Comparison of ENCODE assay signal across 8 mouse cellular contexts in genomic region chr9:107650708-107651481, GRCm38 (mm10). TPM values are rescaled to one million over a fixed set of nuclear protein-coding genes. Genes with fewer than 3 reads are reported as not detected.
DNase-seq lines count a peak whose midpoint lies in the region; ATAC-seq and TF ChIP-seq lines count a peak whose summit lies in the region.

No protein-coding gene starts in this region.

- no peaks in the 10 kb centered on the region for H3K9me3 ChIP-seq in limb, embryonic 11.5 days (ENCODE audit: control insufficient read depth, low read length)
- H3K9me3 ChIP-seq in stomach, embryonic 15.5 days = no peaks in the 10 kb centered on the region

- H3K4me1 ChIP-seq in limb, embryonic 11.5 days (ENCODE audit: control insufficient read depth, insufficient read depth, low read length) = no peaks in the 10 kb centered on the region
- H3K4me1 ChIP-seq in stomach, embryonic 15.5 days = peaks cover 7% of the 10 kb centered on the region; the same call in 1 of the 2 replicates

- H3K27me3 ChIP-seq in limb, embryonic 11.5 days (ENCODE audit: control insufficient read depth, insufficient read depth, low read length) = no peaks in the 10 kb centered on the region
- no peaks in the 10 kb centered on the region for H3K27me3 ChIP-seq in stomach, embryonic 15.5 days (replicated peaks)

- H3K36me3 ChIP-seq in limb, embryonic 11.5 days (ENCODE audit: control insufficient read depth, insufficient read depth, low read length) = no peaks in the 10 kb centered on the region
- H3K36me3 ChIP-seq in stomach, embryonic 15.5 days = no peaks in the 10 kb centered on the region

- no peak overlapping the region for H3K9ac ChIP-seq in limb, embryonic 11.5 days (ENCODE audit: low read length)
- no peak overlapping the region for H3K9ac ChIP-seq in stomach, embryonic 15.5 days

- no peak overlapping the region for H3K4me2 ChIP-seq in limb, embryonic 11.5 days (ENCODE audit: low read depth, severe bottlenecking)
- H3K4me2 ChIP-seq in stomach, embryonic 15.5 days = no peak overlapping the region

- H3K4me3 ChIP-seq in gastrocnemius, adult 2 months = no peak overlapping the region
- no peak overlapping the region for H3K4me3 ChIP-seq in limb, embryonic 11.5 days (ENCODE audit: low read depth, low read length)
- H3K4me3 ChIP-seq in stomach, embryonic 15.5 days (replicated peaks) = no peak overlapping the region

- DNase-seq in gastrocnemius, adult 2 months = peak; percentile 24
- no peak for DNase-seq in gastrocnemius, postnatal 25 days
- peak; percentile 81 to 84 for DNase-seq in right cerebral cortex, postnatal 10 days (ENCODE audit: low spot score in 2 of 2)
- no peak for DNase-seq in right cerebral cortex, adult 2 months (ENCODE audit: low spot score in 2 of 2)
- no peak for DNase-seq in limb, embryonic 11.5 days (ENCODE audit: low spot score)
- no peak for DNase-seq in embryo, embryonic 9.5 days (ENCODE audit: extremely low spot score)
- no peak for DNase-seq in kidney, adult 9 months

- ATAC-seq in limb, embryonic 11.5 days (ENCODE audit: insufficient number of reproducible peaks, low FRiP score, low TSS enrichment, low read depth) = 0 out of 2 replicates have a peak, but pooled peaks have one; percentile 58
- 0 out of 2 replicates have a peak, but pooled peaks have one; percentile 15 for ATAC-seq in stomach, embryonic 15.5 days (ENCODE audit: insufficient read depth, low FRiP score, low read depth)

- WGBS in limb, embryonic 11.5 days = 45% methylated on average over 12 of the region's 12 CpGs
- WGBS in stomach, embryonic 15.5 days = 31% methylated on average over 12 of the region's 12 CpGs

- intact Hi-C loops in gastrocnemius, adult 2 months (cut with DNase I) = no loop called here

- no peak overlapping the region for H3K27ac ChIP-seq in gastrocnemius, adult 2 months
- no peak overlapping the region for H3K27ac ChIP-seq in limb, embryonic 11.5 days (replicated peaks; ENCODE audit: low read depth, low read length)
- no peak overlapping the region for H3K27ac ChIP-seq in stomach, embryonic 15.5 days

- no peak for TF ChIP-seq CTCF in gastrocnemius, adult 2 months (IDR thresholded peaks at IDR 0.05)

RNA-seq across cellular contexts. Expression of gene Gnai2, which starts 15.7 kb away (rescaled TPM):
- total RNA-seq in gastrocnemius, adult 2 months (2021) = 10 to 100 TPM; 59.9 to 77.7 TPM
- 10 to 100 TPM; 73.2 to 87.6 TPM for total RNA-seq in gastrocnemius, postnatal 25 days (2021)
- 336 and 358 TPM in 2 replicates for polyA plus RNA-seq in limb, embryonic 11.5 days (2014; fragmentation: Nextera tagmentation; extraction: Ambion mirVana)
- polyA plus RNA-seq in stomach, embryonic 15.5 days (2015; fragmentation: Nextera tagmentation; extraction: Ambion mirVana) = 355 and 371 TPM in 2 replicates

RNA-seq across cellular contexts. Expression of gene Slc38a3, which starts 18.4 kb away (rescaled TPM):
- 10 to 100 TPM; 60.8 to 94.7 TPM for total RNA-seq in gastrocnemius, adult 2 months (2021)
- total RNA-seq in gastrocnemius, postnatal 25 days (2021) = 10 to 100 TPM; 72.1 to 77.5 TPM
- polyA plus RNA-seq in limb, embryonic 11.5 days (2014; fragmentation: Nextera tagmentation; extraction: Ambion mirVana) = 3.4 and 4.1 TPM in 2 replicates
- 19.5 and 28.6 TPM in 2 replicates for polyA plus RNA-seq in stomach, embryonic 15.5 days (2015; fragmentation: Nextera tagmentation; extraction: Ambion mirVana)

RNA-seq across cellular contexts. Expression of gene Gnat1, which starts 28.6 kb away (rescaled TPM):
- not detected for total RNA-seq in gastrocnemius, adult 2 months (2021)
- total RNA-seq in gastrocnemius, postnatal 25 days (2021) = not detected
- 1.7 and 1.8 TPM in 2 replicates for polyA plus RNA-seq in limb, embryonic 11.5 days (2014; fragmentation: Nextera tagmentation; extraction: Ambion mirVana)
- 1.1 and 1.9 TPM in 2 replicates for polyA plus RNA-seq in stomach, embryonic 15.5 days (2015; fragmentation: Nextera tagmentation; extraction: Ambion mirVana)

RNA-seq across cellular contexts. Expression of gene Sema3b, which starts 41.9 kb away (rescaled TPM):
- 10 to 100 TPM; 11.2 to 17.9 TPM for total RNA-seq in gastrocnemius, adult 2 months (2021)
- 10 to 100 TPM; 18.1 to 19.4 TPM for total RNA-seq in gastrocnemius, postnatal 25 days (2021)
- 3.4 and 3.7 TPM in 2 replicates for polyA plus RNA-seq in limb, embryonic 11.5 days (2014; fragmentation: Nextera tagmentation; extraction: Ambion mirVana)
- polyA plus RNA-seq in stomach, embryonic 15.5 days (2015; fragmentation: Nextera tagmentation; extraction: Ambion mirVana) = 13.2 and 16.5 TPM in 2 replicates

RNA-seq across cellular contexts. Expression of gene Sema3f, which starts 59.4 kb away (rescaled TPM):
- total RNA-seq in gastrocnemius, adult 2 months (2021) = 1 to 10 TPM; 6.3 to 9.2 TPM
- total RNA-seq in gastrocnemius, postnatal 25 days (2021) = 1 to 10 TPM; 5.9 to 9.7 TPM
- polyA plus RNA-seq in limb, embryonic 11.5 days (2014; fragmentation: Nextera tagmentation; extraction: Ambion mirVana) = 27.4 and 32.5 TPM in 2 replicates
- polyA plus RNA-seq in stomach, embryonic 15.5 days (2015; fragmentation: Nextera tagmentation; extraction: Ambion mirVana) = 19.7 and 21.3 TPM in 2 replicates

Comparison
In these comparisons a context has a peak if more than half of its experiments do, and no peak if none do; other contexts are left out.
1. DNase-seq: peak in gastrocnemius, adult 2 months (single experiment) and right cerebral cortex, postnatal 10 days (2 of 2); none in gastrocnemius, postnatal 25 days (single experiment), right cerebral cortex, adult 2 months (0 of 2), limb, embryonic 11.5 days (single experiment), embryo, embryonic 9.5 days (single experiment) and kidney, adult 9 months (single experiment).